Mouse (Mus musculus): ENCODE measurements around the gene Grm7.

Gene Grm7

DNA sequence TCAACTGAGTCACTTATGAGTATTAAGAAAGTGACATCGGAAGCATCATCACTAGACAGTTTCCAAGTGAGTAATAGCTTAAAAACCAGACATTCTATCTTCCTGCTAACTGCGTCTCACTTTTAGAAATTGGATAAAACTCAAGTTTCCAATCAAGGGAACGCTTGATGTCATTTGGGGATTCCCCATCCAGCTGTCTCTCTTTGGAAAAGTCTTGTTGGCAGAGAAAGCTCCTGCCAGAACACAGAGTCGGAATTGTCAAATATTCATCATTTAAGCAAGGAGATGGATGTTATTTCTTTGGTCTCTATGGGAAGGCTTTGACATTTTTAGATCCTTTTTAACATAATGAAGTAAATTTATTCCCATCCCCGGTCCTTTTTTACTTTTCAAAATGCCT lies 336.6 kb downstream of the Grm7 start:
- DNase-seq (ENCODE audit: low read depth, low spot score), result no peak

DNA sequence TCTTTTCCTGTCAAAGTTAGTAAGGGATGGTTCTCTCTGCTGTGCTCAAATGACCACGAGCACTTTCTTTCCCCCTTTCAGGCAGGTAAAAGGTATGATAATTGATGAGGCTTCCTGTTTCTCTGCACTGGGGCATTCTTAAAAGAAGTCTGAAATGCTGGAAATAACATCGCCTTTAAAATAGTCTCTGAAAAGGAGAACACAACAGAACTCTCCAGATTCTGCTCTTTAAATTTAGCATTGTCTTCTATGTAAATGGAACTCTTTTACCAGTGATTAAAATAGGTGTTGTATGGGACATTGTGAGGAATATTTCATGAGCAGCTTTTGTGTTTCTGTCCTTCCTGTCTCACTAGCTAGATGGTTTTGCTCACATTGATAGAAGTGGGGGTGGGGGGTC lies 393.7 kb downstream of the Grm7 start:
- no peak for DNase-seq (ENCODE audit: low read depth, low spot score)

- DNase-seq (ENCODE audit: low read depth, low spot score), result no peak
These were observed 400.5 kb downstream of the Grm7 start for GRCm38 (mm10) chr6:111045896-111046295.

- no peak for DNase-seq (ENCODE audit: low read depth, low spot score)
These were observed 403.9 kb downstream of the Grm7 start for GRCm38 (mm10) chr6:111049247-111049646.

- DNase-seq (ENCODE audit: low read depth, low spot score), result no peak
These were observed 408.9 kb downstream of the Grm7 start for GRCm38 (mm10) chr6:111054001-111054975.

GRCm38 (mm10) chr6:111057798-111058197 lies 412.4 kb downstream of the Grm7 start:
- DNase-seq (ENCODE audit: low read depth, low spot score), result no peak

DNA sequence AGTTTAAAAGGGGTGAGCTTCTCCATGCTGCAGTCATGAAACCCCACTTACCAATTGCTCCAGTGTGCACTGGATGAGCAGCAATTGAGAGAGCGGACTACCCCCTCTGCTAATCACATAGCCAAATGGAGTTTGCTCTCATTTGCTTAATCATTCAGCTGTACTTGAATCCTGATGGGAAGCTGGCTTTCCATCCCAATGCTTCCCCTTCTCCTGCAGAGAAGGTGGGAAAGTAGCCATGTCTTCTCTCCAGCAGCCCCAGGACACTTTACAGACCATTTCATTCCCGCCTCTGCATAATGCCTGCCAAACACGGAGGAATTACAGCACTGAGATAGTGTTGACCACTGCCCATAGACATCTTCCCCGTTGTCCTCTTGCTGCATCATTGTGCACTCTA lies 414.6 kb downstream of the Grm7 start:
- DNase-seq (ENCODE audit: low read depth, low spot score), result no peak

GRCm38 (mm10) chr6:111084569-111084968 lies 439.2 kb downstream of the Grm7 start:
- no peak for DNase-seq (ENCODE audit: low read depth, low spot score)

DNA sequence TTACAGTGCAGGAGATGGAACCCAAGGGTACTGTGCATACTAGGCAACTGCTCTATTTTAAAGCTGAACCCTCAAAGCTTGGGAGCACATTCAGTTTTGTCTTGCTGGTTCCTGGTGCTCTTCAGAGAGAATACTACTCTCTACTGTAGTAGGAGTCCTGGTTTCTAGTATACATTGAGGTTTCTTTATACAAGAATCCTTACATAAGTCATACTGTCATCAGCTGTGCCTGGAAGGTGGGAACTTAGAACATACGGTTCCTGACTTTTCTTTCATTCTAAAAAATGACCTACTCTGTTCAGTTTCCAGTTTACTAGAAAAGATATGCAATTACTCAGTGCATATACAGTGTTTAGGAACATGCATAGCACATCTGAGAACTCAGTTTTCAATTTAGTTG lies 449.4 kb downstream of the Grm7 start:
- DNase-seq (ENCODE audit: low read depth, low spot score), result no peak

- no peak for DNase-seq (ENCODE audit: low read depth, low spot score)
These were observed 460.1 kb downstream of the Grm7 start for GRCm38 (mm10) chr6:111105485-111105884.

DNA sequence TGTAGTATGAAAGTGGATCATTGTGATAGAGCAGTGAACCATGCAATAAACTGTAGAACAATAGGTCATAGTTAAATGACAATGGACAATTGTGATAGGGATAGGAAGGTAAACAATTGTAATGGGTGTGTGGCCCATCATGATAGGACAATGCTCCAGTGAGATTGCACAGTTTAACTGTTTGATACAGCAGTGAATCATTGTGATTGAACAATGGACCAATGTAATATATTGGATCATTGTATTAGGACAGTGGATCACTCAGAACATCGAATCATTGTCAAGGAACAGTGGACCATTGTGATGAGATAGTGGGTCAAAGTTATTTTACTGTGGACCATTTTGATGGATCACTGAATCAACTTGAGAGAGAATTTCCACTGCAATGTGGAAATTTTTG lies 515.7 kb downstream of the Grm7 start:
- DNase-seq (ENCODE audit: low read depth, low spot score), result no peak

DNA sequence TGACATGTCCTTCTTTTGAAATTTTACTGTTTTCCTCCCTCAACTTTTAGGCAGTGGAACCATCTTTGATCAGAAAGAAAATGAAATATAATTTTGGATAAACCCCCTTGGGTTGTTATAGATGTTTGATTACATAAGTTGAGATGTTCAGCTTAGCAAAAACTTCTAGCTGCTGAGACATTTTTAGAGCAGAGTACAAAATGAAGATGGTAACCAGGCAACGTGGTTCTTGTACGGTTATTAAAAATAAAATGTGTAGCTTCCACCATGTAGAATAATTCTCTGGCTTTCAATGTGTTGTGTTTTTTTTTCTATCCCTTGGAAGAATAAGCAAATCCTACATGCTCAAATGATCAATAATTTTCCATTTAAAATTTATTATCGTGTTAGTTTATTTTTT lies 550.0 kb downstream of the Grm7 start:
- DNase-seq (ENCODE audit: low read depth, low spot score), result no peak

GRCm38 (mm10) chr6:111221083-111221729 lies 575.8 kb downstream of the Grm7 start:
- no peak for DNase-seq (ENCODE audit: low read depth, low spot score)

- no peak for DNase-seq (ENCODE audit: low read depth, low spot score)
These were observed 609.8 kb downstream of the Grm7 start for GRCm38 (mm10) chr6:111255215-111255614.

DNA sequence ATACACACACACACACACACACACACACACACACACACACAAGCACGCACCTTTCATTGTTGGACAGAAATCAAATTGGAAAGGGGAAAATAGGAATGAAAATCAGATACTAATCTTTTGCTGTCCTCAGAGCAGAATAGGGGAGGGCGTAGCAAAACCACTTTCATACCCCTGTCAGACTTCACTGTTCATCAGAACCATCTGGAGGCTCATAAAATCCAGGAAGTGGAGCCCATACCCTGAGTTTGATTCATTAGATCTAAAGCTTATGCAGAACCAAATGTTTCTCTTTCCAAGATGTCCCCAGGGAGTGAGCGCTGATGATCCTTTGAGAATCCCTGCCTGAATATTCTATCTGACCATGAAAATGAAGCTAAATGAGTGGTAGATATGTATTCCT lies 611.6 kb downstream of the Grm7 start:
- DNase-seq (ENCODE audit: low read depth, low spot score), result no peak

DNA sequence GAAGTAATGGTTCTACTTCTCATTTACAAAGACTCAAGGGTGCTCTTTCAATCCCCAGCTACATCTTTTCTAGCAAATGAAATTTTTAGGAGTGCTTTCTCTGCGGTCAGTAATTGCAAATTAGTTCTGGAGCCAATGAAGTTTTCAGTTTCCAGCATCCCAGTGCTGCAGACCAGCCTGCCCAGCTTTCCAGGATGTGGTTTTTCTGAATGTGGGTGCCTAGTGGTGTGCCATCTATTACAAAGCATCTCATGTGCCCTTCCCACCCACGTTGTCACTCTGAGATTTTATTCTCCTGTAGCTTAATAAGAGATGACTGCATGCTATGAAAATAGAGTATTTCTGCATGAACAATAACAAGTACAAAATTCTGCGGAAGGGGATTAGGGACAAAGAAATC lies 612.9 kb downstream of the Grm7 start:
- DNase-seq (ENCODE audit: low read depth, low spot score), result no peak

GRCm38 (mm10) chr6:111261181-111261580 lies 615.8 kb downstream of the Grm7 start:
- DNase-seq (ENCODE audit: low read depth, low spot score), result no peak

DNA sequence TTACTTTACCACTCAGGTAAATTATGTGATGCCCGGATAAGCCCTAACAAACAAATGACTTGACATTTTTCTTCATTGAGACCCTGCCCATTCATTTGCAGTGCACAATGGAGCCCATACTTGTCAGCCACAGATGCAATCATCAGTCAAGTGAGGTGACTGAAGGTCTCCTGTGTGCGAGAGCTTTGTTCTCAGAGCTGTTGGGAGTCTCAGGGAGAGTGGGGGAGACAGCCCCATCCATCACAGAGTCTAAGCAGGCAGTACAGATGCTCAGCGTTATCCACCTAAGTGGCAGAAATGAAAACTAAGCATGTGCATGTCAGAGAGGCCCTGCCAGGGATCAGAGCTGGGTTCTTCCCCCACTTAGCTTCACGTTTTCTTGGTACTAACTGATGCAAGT lies 631.3 kb downstream of the Grm7 start:
- no peak for DNase-seq (ENCODE audit: low read depth, low spot score)

- DNase-seq (ENCODE audit: low read depth, low spot score), result no peak
These were observed 633.1 kb downstream of the Grm7 start for GRCm38 (mm10) chr6:111278516-111278915.

GRCm38 (mm10) chr6:111293505-111294001 lies 648.2 kb downstream of the Grm7 start:
- DNase-seq (ENCODE audit: low read depth, low spot score), result no peak

- no peak for DNase-seq (ENCODE audit: low read depth, low spot score)
These were observed 658.7 kb downstream of the Grm7 start for GRCm38 (mm10) chr6:111303912-111304555.

- DNase-seq (ENCODE audit: low read depth, low spot score), result no peak
These were observed 716.3 kb downstream of the Grm7 start for GRCm38 (mm10) chr6:111361681-111362080.

Data from CD4-positive, CD25-positive, alpha-beta regulatory T cell, adult 2 months (primary cell).